Mouse (Mus musculus) frontal cortex, postnatal 25 days (tissue): ENCODE data around the gene Me3.
"Not testable (repeated sequence)": the region's sequence is repeated elsewhere in the genome, so short reads cannot be mapped to it uniquely, and the experiment has no call there.

Experiments
- DNase-seq, 2 experiments: peaks; one replicate each; pipeline ENCODE4 v3.0.0; 2022; ENCODE audit warnings: low spot score in 2 of 2

Gene Me3

DNA sequence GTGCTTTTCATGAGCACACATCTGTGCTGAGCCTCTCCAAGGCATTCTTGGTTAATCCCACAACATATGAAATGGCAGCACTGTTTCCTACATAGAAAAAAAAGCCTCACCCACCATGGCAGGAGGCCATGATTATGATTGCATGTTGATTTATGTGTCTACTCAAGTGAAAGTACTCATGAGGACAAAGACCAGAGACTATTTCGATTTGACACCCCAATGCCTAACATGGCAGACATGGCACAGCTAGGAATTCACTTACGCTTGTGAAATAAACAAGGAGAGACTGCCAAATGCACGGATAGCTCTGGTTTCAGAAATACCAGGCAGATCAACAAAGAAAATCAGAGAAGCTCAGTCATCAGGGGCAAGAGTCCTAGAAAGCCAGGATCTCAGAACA, 96.2 kb downstream of the Me3 start:
- no peak for DNase-seq

GRCm38 (mm10) chr7:89730514-89730913, 98.3 kb downstream of the Me3 start:
- no peak for DNase-seq

- not testable (repeated sequence) for DNase-seq
Measured at GRCm38 (mm10) chr7:89731115-89731514, 98.9 kb downstream of the Me3 start.

- no peak for DNase-seq
Measured at GRCm38 (mm10) chr7:89748415-89748814, 116.2 kb downstream of the Me3 start.

DNA sequence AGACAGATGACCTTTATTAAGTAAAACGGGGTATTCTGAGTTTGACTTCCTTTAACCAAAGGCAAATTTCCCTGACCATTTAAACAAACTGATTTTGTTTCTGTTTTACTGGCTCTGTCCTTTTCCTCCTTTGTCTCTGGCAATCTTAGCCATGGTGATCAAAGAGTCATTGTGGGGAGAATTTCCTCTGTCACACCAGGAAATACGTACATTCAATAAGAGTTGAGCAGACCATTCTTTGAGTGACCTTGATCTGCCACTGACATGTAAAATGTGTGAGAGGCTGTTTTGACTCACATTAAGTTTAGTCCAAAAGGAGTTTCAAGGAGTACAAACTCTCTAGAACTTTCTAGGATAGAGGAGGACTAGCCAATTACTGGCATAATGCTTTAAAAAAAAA, 117.0 kb downstream of the Me3 start:
- DNase-seq, result no peak

GRCm38 (mm10) chr7:89766678-89767508, 134.7 kb downstream of the Me3 start:
- no peak for DNase-seq

DNA sequence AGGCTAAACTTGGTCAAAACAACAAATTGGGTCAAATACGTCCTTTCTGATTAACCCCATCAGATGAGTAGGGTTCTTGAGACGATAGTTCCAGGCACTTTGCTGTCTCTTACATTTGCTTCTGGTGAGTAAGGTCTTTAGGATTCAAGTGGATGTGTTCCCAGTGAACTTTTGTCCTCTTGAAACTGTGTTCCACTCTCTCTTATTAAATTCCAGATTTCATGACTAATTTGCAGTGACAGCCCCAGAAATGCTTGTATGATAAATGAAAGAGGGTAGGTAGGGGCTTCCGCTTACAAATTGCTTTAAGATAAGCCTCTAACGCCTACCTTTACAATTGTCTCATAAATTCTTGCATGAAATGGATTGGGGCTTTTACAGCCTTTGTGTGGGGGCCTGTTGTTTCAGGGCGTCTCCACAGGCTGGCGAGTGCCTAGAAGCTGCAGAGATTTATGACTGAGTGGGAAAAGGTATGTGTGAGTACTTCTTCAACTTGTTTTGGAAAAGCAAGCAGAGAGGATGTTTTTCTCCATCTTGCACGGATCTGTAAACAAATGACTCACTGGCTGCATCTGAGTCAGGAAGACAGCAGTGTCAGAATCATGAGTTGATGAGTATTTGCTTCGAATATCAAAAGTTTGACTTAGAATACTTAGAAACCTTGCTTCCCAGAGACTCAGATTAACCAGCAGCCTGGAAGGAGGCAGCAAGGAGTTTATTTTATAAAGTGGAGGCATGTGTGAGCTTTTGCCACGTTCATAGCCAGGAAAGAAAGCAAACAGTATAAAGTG, 137.1 kb downstream of the Me3 start:
- no peak for DNase-seq

- DNase-seq, result no peak
Measured at GRCm38 (mm10) chr7:89770021-89770420, 137.8 kb downstream of the Me3 start.

GRCm38 (mm10) chr7:89772906-89773305, 140.7 kb downstream of the Me3 start:
- no peak for DNase-seq

GRCm38 (mm10) chr7:89773352-89773921, 141.2 kb downstream of the Me3 start:
- no peak for DNase-seq

GRCm38 (mm10) chr7:89773926-89774325, 141.7 kb downstream of the Me3 start:
- no peak for DNase-seq

DNA sequence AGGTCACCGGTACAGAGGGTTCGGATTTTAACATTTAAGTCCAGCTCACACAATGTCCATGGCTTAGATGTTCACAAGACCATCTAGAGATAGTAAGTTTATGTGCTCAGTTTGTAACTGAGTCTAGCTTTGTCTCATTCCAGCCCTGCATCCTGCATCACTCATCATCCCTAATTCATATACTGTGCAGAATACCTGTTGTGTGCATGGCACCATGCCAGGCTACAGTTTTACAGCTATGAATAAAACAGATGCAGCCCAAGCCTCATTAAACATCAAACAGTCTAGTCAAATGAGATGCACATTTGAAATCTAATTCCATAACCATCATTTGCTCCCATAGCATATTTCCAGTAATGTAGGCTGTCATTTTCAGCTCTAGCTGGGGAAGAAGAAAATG, 143.7 kb downstream of the Me3 start:
- DNase-seq, result no peak

DNA sequence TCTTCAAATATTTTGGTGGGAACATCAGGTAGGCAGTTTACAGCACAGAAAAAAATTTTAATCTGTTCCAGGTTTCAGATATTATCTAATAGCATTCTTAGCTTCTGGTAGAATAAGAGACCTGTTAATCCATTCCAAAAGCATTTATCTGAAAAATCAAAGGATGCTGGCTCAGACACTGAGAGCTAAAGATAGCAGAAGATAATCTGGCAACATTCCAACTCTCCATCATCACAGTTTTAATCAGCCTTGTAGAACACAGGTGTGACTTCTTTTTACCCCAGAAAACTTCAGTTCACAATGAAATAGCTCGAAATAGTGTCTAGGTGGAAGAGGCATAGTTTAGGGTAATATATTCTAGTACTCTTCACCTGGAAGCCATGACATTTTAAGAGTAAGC, 149.2 kb downstream of the Me3 start:
- DNase-seq, result no peak

- no peak for DNase-seq
Measured at GRCm38 (mm10) chr7:89787735-89788134, 155.5 kb downstream of the Me3 start.

DNA sequence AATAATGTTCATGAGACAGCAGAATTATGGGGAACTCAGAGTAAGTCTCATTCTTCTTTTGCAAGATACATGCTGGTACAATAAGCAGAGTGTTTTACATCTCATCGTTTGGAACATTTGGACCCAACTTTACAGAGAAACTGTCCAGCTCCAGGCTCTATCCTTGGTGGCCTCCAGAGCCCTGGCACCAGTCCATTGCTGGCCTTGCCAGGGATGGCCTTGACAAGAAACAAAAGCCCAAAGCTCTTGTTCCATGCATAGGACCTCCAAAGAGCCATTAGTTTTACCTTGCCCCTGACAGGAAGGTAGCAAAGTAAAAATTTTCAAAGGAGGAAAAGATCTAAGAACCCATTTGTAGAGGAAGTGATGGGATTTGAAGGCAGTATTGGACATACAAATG, 160.4 kb downstream of the Me3 start:
- DNase-seq, result no peak

GRCm38 (mm10) chr7:89795366-89795765, 163.2 kb downstream of the Me3 start:
- no peak for DNase-seq

GRCm38 (mm10) chr7:89796351-89796801, 164.2 kb downstream of the Me3 start:
- DNase-seq, result no peak

DNA sequence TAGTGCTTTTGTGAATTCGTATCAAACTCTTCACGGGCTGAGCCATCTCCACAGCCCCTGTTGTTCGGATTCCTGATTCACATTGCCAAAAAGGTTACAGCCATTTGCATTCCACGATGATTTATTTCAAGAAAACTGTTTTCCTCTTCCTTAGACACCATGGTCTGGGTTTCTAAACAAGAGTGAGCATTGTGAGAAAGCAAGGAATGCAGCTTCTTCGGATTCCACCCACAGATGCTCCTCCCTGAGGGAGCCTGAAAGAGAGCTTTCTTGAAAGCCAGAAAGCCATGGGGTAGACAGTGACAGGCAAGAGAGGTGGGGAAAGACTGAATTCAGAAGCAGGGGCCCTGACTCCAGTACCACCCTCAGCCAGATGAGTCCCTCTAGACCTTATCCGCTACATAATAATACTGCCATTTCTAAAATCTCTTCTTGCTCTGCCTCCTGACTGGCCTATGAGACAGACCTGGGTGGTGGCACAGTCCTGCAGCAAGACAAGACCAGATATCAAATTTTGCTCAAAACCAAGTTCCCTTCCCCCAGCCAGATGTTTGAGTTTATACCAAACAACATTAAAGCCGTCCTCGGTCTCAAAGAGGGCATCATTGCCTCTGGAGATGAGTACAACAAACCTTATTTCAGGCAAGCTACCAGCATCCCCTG, 166.3 kb downstream of the Me3 start:
- no peak for DNase-seq

DNA sequence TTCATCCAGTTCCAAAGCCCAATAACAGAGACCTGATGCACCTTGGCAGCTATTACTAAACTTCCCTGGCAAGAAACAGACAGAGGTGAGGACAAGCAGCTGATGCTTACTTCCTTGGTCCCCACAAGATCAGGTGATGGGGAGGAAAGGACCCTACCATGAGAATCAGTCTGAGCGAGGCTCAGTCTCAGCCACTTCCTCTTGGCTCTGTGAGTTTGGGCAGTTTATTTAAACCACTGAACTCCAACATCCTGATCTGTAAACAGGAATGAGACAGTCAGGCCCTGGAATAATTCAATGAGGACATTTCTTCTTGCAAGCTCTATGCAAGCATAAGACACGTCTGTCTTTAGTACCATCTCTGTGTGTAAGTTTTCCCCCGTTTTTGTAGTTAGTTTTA, 170.3 kb downstream of the Me3 start:
- DNase-seq, result no peak

- DNase-seq, result no peak
Measured at GRCm38 (mm10) chr7:89803966-89804365, 171.8 kb downstream of the Me3 start.

DNA sequence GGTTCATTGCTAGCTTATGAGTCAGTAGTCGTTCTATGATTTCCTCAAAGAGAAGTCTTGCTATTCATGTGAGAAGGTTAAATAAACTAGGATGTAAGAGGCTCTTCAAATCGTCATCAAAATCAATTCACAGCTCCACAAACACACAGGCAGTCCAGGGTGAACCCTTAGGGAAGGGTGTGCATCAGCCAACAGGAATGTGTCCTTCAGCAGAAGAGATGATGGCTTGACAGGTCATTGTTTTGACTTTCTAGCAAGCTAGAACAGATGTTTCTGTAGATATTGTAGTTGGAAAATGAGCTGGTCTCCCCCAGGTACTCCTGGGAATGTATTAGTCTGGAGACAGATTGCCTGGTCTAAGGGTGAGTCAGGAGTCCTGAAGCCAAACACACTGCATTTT, 177.2 kb downstream of the Me3 start:
- DNase-seq, result no peak

DNA sequence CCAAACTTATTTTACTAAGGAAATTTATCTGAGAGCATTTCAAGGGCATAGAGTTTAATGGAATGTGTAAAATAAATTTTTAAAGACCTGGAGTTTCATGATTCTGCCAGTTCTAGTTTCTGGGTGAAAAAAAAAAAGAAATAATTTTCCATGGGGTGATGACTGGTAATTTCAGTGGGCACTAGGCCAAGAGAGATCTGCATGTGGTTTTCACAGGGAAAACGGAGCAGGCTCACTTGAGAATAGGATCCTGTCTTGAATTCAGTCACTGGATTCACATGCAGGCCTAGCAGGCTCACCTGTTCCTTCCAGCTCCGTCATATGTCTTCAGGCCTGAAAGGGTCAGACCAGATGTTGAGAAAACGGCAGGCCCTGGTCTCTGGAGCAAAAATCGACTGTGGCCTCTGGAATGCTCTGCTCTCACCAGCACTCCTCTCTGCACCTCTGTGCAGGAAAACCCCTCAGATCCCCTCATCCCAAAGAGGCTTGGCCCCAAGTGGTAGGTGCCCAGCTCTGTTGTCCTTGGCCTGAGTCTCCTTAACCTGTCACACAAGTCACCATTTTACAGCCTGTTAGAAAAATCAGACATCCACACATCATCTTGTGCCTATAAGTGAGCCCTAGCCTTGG, 196.4 kb downstream of the Me3 start:
- no peak for DNase-seq
